Mouse (Mus musculus) neural tube, embryonic 14.5 days (tissue): ENCODE measurements around the gene Slc6a6. TPM values are rescaled to one million over a fixed set of nuclear protein-coding genes. Genes with fewer than 3 reads are reported as not detected.

Source experiments
- ATAC-seq: fragments of 200-750 bp; cut with Nextera tagmentation; 2 replicates; pipeline ENCODE4 v1.8.0; 2017; ENCODE audit warnings: low read depth, mild to moderate bottlenecking, moderate TSS enrichment, moderate library complexity
- H3K27ac ChIP-seq: fragments of 300-500 bp; sonication (generic); 2 replicates; pipeline ENCODE4 v1.5.1; 2014; ENCODE audit warnings: low read depth, mild to moderate bottlenecking, control low read depth, low read length, moderate library complexity, mixed read lengths
- H3K27me3 ChIP-seq: fragments of 300-500 bp; sonication (generic); 2 replicates; pipeline ENCODE4 v1.6.1; 2014; ENCODE audit warnings: low read length; ENCODE audit not compliant: control insufficient read depth, insufficient read depth
- H3K36me3 ChIP-seq: fragments of 300-500 bp; sonication (generic); 2 replicates; pipeline ENCODE4 v1.6.1; 2014; ENCODE audit warnings: low read length, mixed read lengths; ENCODE audit not compliant: control insufficient read depth, insufficient read depth
- H3K4me1 ChIP-seq: fragments of 300-500 bp; sonication (generic); 2 replicates; pipeline ENCODE4 v1.6.1; 2014; ENCODE audit warnings: low read length; ENCODE audit not compliant: control insufficient read depth, insufficient read depth
- H3K4me2 ChIP-seq: fragments of 300-500 bp; sonication (generic); 2 replicates; pipeline ENCODE4 v1.6.1; 2014; ENCODE audit warnings: mild to moderate bottlenecking, low read depth, low read length, control low read depth
- H3K4me3 ChIP-seq: fragments of 300-500 bp; sonication (generic); 2 replicates; pipeline ENCODE4 v1.5.1; 2014; ENCODE audit warnings: low read depth, low read length, control low read depth, mixed read lengths
- H3K9ac ChIP-seq: fragments of 300-500 bp; sonication (generic); replicated peaks from 2 replicates; pipeline ENCODE4 v1.6.1; 2014; ENCODE audit warnings: low read depth, mild to moderate bottlenecking, control low read depth, low read length, mixed read lengths
- H3K9me3 ChIP-seq: fragments of 300-500 bp; sonication (generic); 2 replicates; pipeline ENCODE4 v1.6.1; 2016; ENCODE audit warnings: low read length; ENCODE audit not compliant: control insufficient read depth
- WGBS: fragments of 180-500 bp; shearing (Covaris S2); extraction: QIAGEN DNeasy Blood & Tissue Kit; methylation state at CpG from one replicate; pipeline ENCODE4 v1.1.7; 2014; 5-methylcytosine and 5-hydroxymethylcytosine counted together
- polyA plus RNA-seq: library from polyadenylated mRNA; unstranded; fragments of >200 nt; fragmentation: Nextera tagmentation; extraction: Ambion mirVana; gene quantifications from 2 replicates; pipeline ENCODE4 v1.2.1, GENCODE M21; 2014

Slc6a6 gene
- polyA plus RNA-seq, 1 experiment from 2014 or later: 100 TPM

- Histone ChIP-seq H3K27ac (no peak overlapping the region), H3K27me3 (no peaks in the 10 kb centered on the region), H3K4me2 (no peak overlapping the region), H3K36me3 (peaks cover 8% of the 10 kb centered on the region; the same call in 1 of the 2 replicates), H3K9me3 (no peaks in the 10 kb centered on the region), H3K9ac (no peak overlapping the region), H3K4me3 (no peak overlapping the region), H3K4me1 (peaks cover 8% of the 10 kb centered on the region; the same call in 1 of the 2 replicates)
- ATAC-seq: no peak
- WGBS: 74% methylated on average over 1 of the region's 1 CpGs
Measured at GRCm38 (mm10) chr6:91704446-91704845, 20.6 kb downstream of the Slc6a6 start.

GRCm38 (mm10) chr6:91705651-91706050, 21.8 kb downstream of the Slc6a6 start:
- Histone ChIP-seq H3K27me3 (no peaks in the 10 kb centered on the region), H3K9me3 (no peaks in the 10 kb centered on the region), H3K9ac (no peak overlapping the region), H3K36me3 (peaks cover 2% of the 10 kb centered on the region; the same call in 1 of the 2 replicates), H3K4me1 (peaks cover 8% of the 10 kb centered on the region; the same call in 1 of the 2 replicates), H3K4me2 (no peak overlapping the region), H3K4me3 (no peak overlapping the region), H3K27ac (no peak overlapping the region)
- no peak for ATAC-seq
- WGBS: 77% methylated on average over 4 of the region's 4 CpGs

- no peaks in the 10 kb centered on the region for H3K27me3 ChIP-seq
- no peaks in the 10 kb centered on the region for H3K9me3 ChIP-seq
- no peaks in the 10 kb centered on the region for H3K36me3 ChIP-seq
- no peak for ATAC-seq
- peaks cover 8% of the 10 kb centered on the region; the same call in 1 of the 2 replicates for H3K4me1 ChIP-seq
- H3K4me2 ChIP-seq: no peak overlapping the region
- no peak overlapping the region for H3K4me3 ChIP-seq
- 84% methylated on average over 13 of the region's 13 CpGs for WGBS
- H3K27ac ChIP-seq: no peak overlapping the region
- H3K9ac ChIP-seq: no peak overlapping the region
Measured at GRCm38 (mm10) chr6:91706072-91706776, 22.4 kb downstream of the Slc6a6 start.

GRCm38 (mm10) chr6:91707276-91707885, 23.5 kb downstream of the Slc6a6 start:
- WGBS: 77% methylated on average over 8 of the region's 8 CpGs
- Histone ChIP-seq H3K9ac (no peak overlapping the region), H3K27me3 (no peaks in the 10 kb centered on the region), H3K36me3 (no peaks in the 10 kb centered on the region), H3K27ac (peak overlapping the region; percentile 82), H3K4me2 (no peak overlapping the region), H3K4me1 (peaks cover 10% of the 10 kb centered on the region), H3K9me3 (no peaks in the 10 kb centered on the region), H3K4me3 (no peak overlapping the region)
- ATAC-seq: no peak

GRCm38 (mm10) chr6:91707886-91708564, 24.2 kb downstream of the Slc6a6 start:
- no peak overlapping the region for H3K9ac ChIP-seq
- WGBS: 73% methylated on average over 11 of the region's 11 CpGs

GRCm38 (mm10) chr6:91708919-91709318, 25.1 kb downstream of the Slc6a6 start:
- ATAC-seq: no peak
- no peak overlapping the region for H3K9ac ChIP-seq
- H3K27ac ChIP-seq: peak overlapping the region; percentile 82
- no peaks in the 10 kb centered on the region for H3K36me3 ChIP-seq
- no peaks in the 10 kb centered on the region for H3K9me3 ChIP-seq
- peaks cover 18% of the 10 kb centered on the region for H3K4me1 ChIP-seq
- H3K27me3 ChIP-seq: no peaks in the 10 kb centered on the region
- H3K4me3 ChIP-seq: no peak overlapping the region
- no peak overlapping the region for H3K4me2 ChIP-seq
- WGBS: 97% methylated on average over 1 of the region's 2 CpGs

More at GRCm38 (mm10) chr6:91707886-91708564, 24.2 kb downstream of the Slc6a6 start:
- peak; percentile 54 for ATAC-seq
- Histone ChIP-seq H3K27ac (peak overlapping the region; percentile 82), H3K4me3 (no peak overlapping the region), H3K4me1 (peaks cover 17% of the 10 kb centered on the region), H3K27me3 (no peaks in the 10 kb centered on the region), H3K36me3 (no peaks in the 10 kb centered on the region), H3K9me3 (no peaks in the 10 kb centered on the region), H3K4me2 (no peak overlapping the region)

- no peak overlapping the region for H3K9ac ChIP-seq
- 50% methylated on average over 6 of the region's 6 CpGs for WGBS
- no peak overlapping the region for H3K4me3 ChIP-seq
- no peak for ATAC-seq
- peaks cover 18% of the 10 kb centered on the region for H3K4me1 ChIP-seq
- H3K27me3 ChIP-seq: no peaks in the 10 kb centered on the region
- no peaks in the 10 kb centered on the region for H3K9me3 ChIP-seq
- H3K36me3 ChIP-seq: no peaks in the 10 kb centered on the region
- no peak overlapping the region for H3K27ac ChIP-seq
- no peak overlapping the region for H3K4me2 ChIP-seq
Measured at GRCm38 (mm10) chr6:91710345-91710930, 26.6 kb downstream of the Slc6a6 start.

GRCm38 (mm10) chr6:91712097-91712854, 28.4 kb downstream of the Slc6a6 start:
- H3K9me3 ChIP-seq: no peaks in the 10 kb centered on the region
- 19% methylated on average over 4 of the region's 4 CpGs for WGBS
- no peaks in the 10 kb centered on the region for H3K36me3 ChIP-seq
- 0 out of 2 replicates have a peak overlapping the region, but pooled peaks have one; percentile 28 for H3K27ac ChIP-seq
- no peak for ATAC-seq
- H3K4me2 ChIP-seq: no peak overlapping the region
- H3K9ac ChIP-seq: no peak overlapping the region; the same call in 1 of the 2 replicates
- peaks cover 17% of the 10 kb centered on the region for H3K4me1 ChIP-seq
- no peak overlapping the region for H3K4me3 ChIP-seq
- no peaks in the 10 kb centered on the region for H3K27me3 ChIP-seq
